Mouse (Mus musculus) neural tube, embryonic 13.5 days (tissue): ENCODE measurements around the gene Urb1. TPM values are rescaled to one million over a fixed set of nuclear protein-coding genes. Genes with fewer than 3 reads are reported as not detected.

Source experiments
- ATAC-seq: fragments of 200-750 bp; cut with Nextera tagmentation; 2 replicates; pipeline ENCODE4 v1.8.0; 2017; ENCODE audit warnings: low read depth, mild to moderate bottlenecking, moderate TSS enrichment, moderate library complexity
- H3K27ac ChIP-seq: fragments of 300-500 bp; sonication (generic); replicated peaks from 2 replicates; pipeline ENCODE4 v1.5.1; 2015; ENCODE audit warnings: moderate library complexity, mild to moderate bottlenecking, inconsistent platforms
- H3K27me3 ChIP-seq: fragments of 300-500 bp; sonication (generic); 2 replicates; pipeline ENCODE4 v1.6.1; 2015; ENCODE audit warnings: mild to moderate bottlenecking, inconsistent platforms
- H3K36me3 ChIP-seq: fragments of 300-500 bp; sonication (generic); 2 replicates; pipeline ENCODE4 v1.6.1; 2015; ENCODE audit warnings: mild to moderate bottlenecking, inconsistent platforms
- H3K4me1 ChIP-seq: fragments of 300-500 bp; sonication (generic); replicated peaks from 2 replicates; pipeline ENCODE4 v1.6.1; 2015; ENCODE audit warnings: inconsistent platforms
- H3K4me2 ChIP-seq: fragments of 300-500 bp; sonication (generic); 2 replicates; pipeline ENCODE4 v1.6.1; 2015; ENCODE audit warnings: inconsistent platforms, mild to moderate bottlenecking, moderate library complexity
- H3K4me3 ChIP-seq: fragments of 300-500 bp; sonication (generic); 2 replicates; pipeline ENCODE4 v1.5.1; 2015; ENCODE audit warnings: mild to moderate bottlenecking, inconsistent platforms
- H3K9ac ChIP-seq: fragments of 300-500 bp; sonication (generic); 2 replicates; pipeline ENCODE4 v1.6.1; 2015; ENCODE audit warnings: moderate library complexity, mild to moderate bottlenecking, inconsistent platforms
- H3K9me3 ChIP-seq: fragments of 300-500 bp; sonication (generic); 2 replicates; pipeline ENCODE4 v1.6.1; 2016; ENCODE audit warnings: inconsistent platforms
- WGBS: fragments of 180-500 bp; shearing (Covaris S2); methylation state at CpG from one replicate; pipeline ENCODE4 v1.1.7; 2015; 5-methylcytosine and 5-hydroxymethylcytosine counted together
- polyA plus RNA-seq: library from polyadenylated mRNA; unstranded; fragments of >200 nt; fragmentation: Nextera tagmentation; extraction: Ambion mirVana; gene quantifications from 2 replicates; pipeline ENCODE4 v1.2.1, GENCODE M21; 2015

Urb1 gene
- polyA plus RNA-seq, 1 experiment from 2014 or later = 8.8 TPM

GRCm38 (mm10) chr16:90709711-90710289 is 100.4 kb downstream of the Urb1 start:
- H3K4me1 ChIP-seq = peaks cover 31% of the 10 kb centered on the region
- peak overlapping the region; percentile 67 for H3K9ac ChIP-seq
- H3K4me3 ChIP-seq = peak overlapping the region; percentile 25
- ATAC-seq = peak; percentile 88
- H3K27ac ChIP-seq = peak overlapping the region; percentile 67
- WGBS = 23% methylated on average over 17 of the region's 17 CpGs
- peaks cover 14% of the 10 kb centered on the region for H3K27me3 ChIP-seq
- H3K36me3 ChIP-seq = no peaks in the 10 kb centered on the region
- no peaks in the 10 kb centered on the region for H3K9me3 ChIP-seq
- H3K4me2 ChIP-seq = peak overlapping the region; percentile 57

DNA sequence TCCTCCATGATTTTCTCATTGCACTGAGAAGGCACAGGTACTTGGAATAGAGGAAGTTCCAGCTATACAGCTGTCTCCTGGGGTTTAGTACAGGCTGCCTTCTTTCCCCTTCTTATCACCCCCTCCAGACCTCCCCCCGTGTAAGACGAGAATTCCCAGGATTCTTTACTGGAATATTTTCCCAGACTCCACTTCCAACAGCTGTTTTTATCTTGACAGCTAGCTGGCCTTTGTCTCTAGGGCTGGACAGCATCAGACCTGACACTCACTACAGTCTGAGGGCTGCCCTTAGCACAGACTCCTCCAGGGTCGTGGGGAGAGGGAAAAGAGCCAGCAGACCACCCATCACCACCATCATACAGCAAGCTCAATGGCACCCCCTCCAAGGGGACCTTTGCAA is 103.9 kb downstream of the Urb1 start:
- peaks cover 20% of the 10 kb centered on the region for H3K4me1 ChIP-seq
- WGBS = 62% methylated on average over 3 of the region's 3 CpGs
- H3K9ac ChIP-seq = no peak overlapping the region
- H3K4me3 ChIP-seq = no peak overlapping the region
- no peak overlapping the region for H3K27ac ChIP-seq
- H3K9me3 ChIP-seq = no peaks in the 10 kb centered on the region
- no peaks in the 10 kb centered on the region for H3K36me3 ChIP-seq
- no peak for ATAC-seq
- H3K27me3 ChIP-seq = 0 out of 2 replicates have a peak, but pooled peaks cover 2% of the 10 kb centered on the region
- H3K4me2 ChIP-seq = no peak overlapping the region

DNA sequence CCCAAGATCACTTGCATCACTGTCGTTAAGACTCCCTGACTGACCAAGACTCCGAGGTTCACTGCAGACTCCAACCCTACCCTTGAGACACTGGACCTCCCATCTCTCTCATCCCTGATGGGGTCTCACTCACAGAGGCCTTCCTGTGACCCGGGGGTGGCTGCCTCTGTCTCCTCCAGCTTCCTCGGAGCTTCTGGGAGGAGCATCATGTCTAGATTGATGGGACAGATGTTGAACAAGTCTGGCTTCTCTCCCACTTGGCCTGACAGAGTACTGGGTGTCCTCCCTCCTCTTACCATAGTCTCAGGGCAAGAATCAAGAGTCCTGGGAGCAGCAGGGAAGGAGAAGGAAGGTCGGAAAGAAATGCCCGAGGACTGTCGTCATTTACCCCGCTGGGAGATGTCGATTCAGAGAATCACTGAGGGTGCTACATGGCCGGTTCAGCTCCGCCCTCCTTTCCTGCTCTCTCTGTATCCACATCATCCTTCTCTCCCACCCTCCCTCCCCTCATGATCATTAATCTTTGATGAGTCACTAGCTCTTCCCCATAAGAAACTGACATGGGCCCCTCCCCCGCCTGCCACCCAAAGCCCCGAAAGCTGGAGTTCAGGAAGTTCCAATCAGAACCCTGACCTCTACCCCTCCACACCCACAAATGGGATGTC is 105.9 kb downstream of the Urb1 start:
- Histone ChIP-seq H3K27ac (no peak overlapping the region), H3K9me3 (no peaks in the 10 kb centered on the region), H3K4me1 (peaks cover 5% of the 10 kb centered on the region), H3K4me2 (no peak overlapping the region), H3K27me3 (0 out of 2 replicates have a peak, but pooled peaks cover 2% of the 10 kb centered on the region), H3K9ac (no peak overlapping the region), H3K36me3 (no peaks in the 10 kb centered on the region), H3K4me3 (no peak overlapping the region)
- no peak for ATAC-seq
- 76% methylated on average over 13 of the region's 13 CpGs for WGBS

GRCm38 (mm10) chr16:90703646-90704045 is 106.6 kb downstream of the Urb1 start:
- no peak overlapping the region for H3K27ac ChIP-seq
- no peaks in the 10 kb centered on the region; the same call in 1 of the 2 replicates for H3K4me1 ChIP-seq
- WGBS = 29% methylated on average over 1 of the region's 1 CpGs
- H3K36me3 ChIP-seq = no peaks in the 10 kb centered on the region
- no peak overlapping the region for H3K4me3 ChIP-seq
- no peak overlapping the region for H3K4me2 ChIP-seq
- H3K9me3 ChIP-seq = no peaks in the 10 kb centered on the region
- no peak overlapping the region for H3K9ac ChIP-seq
- 0 out of 2 replicates have a peak, but pooled peaks cover 2% of the 10 kb centered on the region for H3K27me3 ChIP-seq
- no peak for ATAC-seq

- Histone ChIP-seq H3K9ac (no peak overlapping the region), H3K4me2 (no peak overlapping the region), H3K9me3 (no peaks in the 10 kb centered on the region), H3K27me3 (0 out of 2 replicates have a peak, but pooled peaks cover 2% of the 10 kb centered on the region), H3K4me3 (no peak overlapping the region), H3K4me1 (peaks cover 2% of the 10 kb centered on the region; the same call in 1 of the 2 replicates), H3K27ac (no peak overlapping the region), H3K36me3 (no peaks in the 10 kb centered on the region)
- 92% methylated on average over 2 of the region's 2 CpGs for WGBS
- ATAC-seq = no peak
Measured at GRCm38 (mm10) chr16:90701541-90701940, 108.7 kb downstream of the Urb1 start.

Other genes with a start within 250 kb of the Urb1 start
- 22.0 and 22.8 TPM in 2 replicates for gene Mis18a, start 83.0 kb downstream of the Urb1 start, polyA plus RNA-seq
- not detected in 2 replicates for gene Mrap, start 72.2 kb downstream of the Urb1 start, polyA plus RNA-seq
- 1.8 and 2.9 TPM in 2 replicates for gene Eva1c, start 16.3 kb upstream of the Urb1 start, polyA plus RNA-seq
- 45.4 and 52.1 TPM in 2 replicates for gene Cfap298, start 124.7 kb upstream of the Urb1 start, polyA plus RNA-seq
- 35.2 and 38.2 TPM in 2 replicates for gene Synj1, start 200.9 kb upstream of the Urb1 start, polyA plus RNA-seq
- 61.8 and 73.5 TPM in 2 replicates for gene Paxbp1, start 234.1 kb upstream of the Urb1 start, polyA plus RNA-seq